Mouse (Mus musculus): ENCODE results near the gene Kptn.

Kptn gene

DNA sequence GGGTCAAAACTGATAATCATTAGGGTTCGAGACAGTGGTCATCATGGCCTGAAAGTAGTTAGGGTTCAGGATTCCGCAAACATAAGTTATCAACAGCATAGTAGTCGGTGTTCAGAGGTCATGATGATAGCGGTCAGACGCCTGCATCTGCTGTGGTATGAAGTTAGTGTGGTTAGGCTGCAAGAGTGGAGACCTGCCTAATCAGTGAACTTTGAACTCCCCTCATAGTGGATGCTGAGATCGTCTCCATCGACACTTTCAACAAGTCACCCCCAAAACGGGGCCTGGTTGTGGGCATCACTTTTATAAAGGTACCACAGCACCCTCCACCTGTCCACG lies 536 bp downstream of the Kptn start:
- DNase-seq (ENCODE audit: low spot score): no peak

DNA sequence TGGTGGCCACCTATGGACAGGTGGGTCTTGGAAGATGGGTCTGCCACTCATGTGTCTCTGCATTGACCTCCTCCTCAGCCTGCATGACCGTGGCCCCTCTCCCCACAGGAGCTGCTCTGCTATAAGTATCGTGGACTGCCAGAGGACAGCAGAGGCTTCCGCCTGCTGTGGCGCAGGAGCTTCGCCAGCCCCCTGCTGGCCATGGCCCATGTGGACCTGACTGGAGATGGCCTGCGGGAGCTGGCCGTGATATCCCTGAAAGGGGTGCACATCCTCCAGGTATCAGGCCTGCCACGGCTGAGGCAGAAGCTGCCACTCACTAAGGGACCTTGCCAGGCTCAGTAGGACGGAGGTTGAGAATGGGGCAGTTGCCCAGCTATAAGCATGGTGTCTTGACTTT lies 6.1 kb downstream of the Kptn start:
- DNase-seq (ENCODE audit: low spot score): no peak

DNA sequence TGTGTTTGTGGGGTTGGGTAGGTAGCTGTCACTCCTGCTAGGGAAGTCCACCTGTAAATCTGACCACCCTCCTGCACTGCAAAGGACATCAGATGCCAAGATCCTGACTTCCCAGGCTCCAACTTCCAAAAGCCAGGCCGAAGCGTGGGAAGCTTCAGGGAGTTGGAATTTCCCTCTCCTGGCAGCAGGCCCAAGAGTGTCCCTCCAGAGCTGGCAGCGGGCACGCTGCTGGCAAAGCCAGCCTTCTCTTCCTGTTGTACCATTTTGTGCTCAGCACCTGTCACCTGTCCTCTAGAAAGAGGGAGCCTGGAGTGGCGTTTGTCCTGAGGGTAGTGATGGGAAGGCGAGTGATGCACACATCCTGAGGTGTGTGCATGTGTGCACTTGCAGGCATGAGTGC lies 8.6 kb downstream of the Kptn start:
- no peak for DNase-seq (ENCODE audit: low spot score)

DNA sequence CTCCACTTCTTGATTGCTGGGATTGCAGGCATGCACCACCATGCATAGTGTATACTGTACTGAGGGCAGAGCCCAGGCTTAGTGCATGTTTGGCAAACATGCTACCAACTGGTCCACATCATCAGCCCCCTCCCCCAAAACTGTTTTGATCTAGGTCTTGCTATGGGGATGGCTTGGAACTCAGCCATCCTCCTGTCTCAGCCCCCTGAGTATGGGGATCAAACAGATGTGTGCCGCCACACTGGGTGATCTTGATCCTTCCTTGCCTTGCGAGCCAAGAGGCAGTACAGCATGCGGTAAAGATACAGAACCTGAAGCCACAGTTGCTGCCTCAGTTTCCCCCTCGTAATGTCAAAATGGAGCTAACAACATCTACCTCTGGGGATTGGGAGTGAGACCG lies 9.2 kb downstream of the Kptn start:
- DNase-seq (ENCODE audit: low spot score): no peak

DNA sequence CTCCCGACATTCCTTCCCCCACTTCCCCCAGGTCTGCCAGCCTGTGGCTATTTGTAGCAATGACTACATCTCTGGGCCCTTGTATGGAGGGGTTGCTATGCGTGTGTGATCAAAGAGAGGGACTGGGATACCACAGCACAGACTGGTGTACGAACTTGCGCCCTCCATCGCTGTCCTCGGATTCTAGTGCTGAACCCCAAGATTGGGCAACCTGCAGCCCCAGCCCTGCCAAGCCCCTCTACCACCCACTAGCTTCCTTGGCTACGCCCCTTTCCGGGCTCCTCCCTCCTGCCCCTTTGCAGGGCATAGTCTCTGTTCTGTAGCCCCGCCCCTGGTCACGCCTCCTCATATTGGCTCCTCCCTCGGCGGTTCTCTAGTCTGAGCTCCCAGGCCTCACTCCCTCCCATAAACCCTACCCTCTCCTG lies 9.7 kb downstream of the Kptn start, which contains the start of gene Slc8a2:
Gene Slc8a2, plus strand, starts transcription at position 406 of the 425 bp plus-strand sequence.
- peak; percentile 64 for DNase-seq (ENCODE audit: low spot score)

DNA sequence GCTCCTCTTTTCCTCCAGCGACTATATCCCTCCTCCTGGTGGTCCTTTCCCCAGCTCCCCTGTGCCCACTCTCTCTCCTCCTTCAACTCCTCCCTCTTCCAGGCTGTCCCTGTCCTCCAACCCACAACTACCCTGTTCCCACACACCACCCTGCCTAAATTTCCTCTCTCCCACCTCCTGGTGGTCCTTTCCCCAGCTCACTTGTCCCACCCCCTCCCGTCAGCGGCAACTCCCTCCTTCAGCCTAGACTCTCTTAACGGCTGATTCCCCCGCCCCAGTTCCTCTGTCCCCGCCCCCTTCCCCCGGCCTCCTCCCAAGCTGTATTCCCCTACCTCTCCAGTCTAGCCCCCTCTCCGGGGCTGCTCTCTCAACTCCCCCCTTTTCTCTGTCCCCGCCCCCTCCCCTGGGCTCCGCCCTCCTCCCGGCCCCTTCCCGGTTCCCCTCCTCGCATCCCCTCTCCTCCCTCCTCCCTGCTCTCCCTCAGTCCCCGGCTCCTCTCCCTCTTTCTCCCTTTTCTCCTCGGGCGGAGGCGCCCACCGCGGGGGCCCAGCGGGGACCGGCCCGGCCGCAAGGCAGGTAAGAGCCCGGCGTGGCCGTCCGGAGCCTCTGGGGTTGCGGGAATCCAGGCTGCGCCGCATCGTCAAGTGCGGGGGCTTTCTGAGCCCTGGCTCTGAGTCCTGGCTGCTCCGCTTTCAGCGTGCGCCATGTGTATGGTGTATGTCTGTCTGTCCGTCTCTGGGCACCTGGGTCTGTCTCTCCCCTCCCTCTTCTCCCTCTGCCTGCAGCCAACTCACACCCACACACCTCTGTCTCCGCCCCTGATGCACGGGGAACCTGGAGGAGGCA lies 10.4 kb downstream of the Kptn start:
- DNase-seq (ENCODE audit: low spot score): peak; percentile 22

DNA sequence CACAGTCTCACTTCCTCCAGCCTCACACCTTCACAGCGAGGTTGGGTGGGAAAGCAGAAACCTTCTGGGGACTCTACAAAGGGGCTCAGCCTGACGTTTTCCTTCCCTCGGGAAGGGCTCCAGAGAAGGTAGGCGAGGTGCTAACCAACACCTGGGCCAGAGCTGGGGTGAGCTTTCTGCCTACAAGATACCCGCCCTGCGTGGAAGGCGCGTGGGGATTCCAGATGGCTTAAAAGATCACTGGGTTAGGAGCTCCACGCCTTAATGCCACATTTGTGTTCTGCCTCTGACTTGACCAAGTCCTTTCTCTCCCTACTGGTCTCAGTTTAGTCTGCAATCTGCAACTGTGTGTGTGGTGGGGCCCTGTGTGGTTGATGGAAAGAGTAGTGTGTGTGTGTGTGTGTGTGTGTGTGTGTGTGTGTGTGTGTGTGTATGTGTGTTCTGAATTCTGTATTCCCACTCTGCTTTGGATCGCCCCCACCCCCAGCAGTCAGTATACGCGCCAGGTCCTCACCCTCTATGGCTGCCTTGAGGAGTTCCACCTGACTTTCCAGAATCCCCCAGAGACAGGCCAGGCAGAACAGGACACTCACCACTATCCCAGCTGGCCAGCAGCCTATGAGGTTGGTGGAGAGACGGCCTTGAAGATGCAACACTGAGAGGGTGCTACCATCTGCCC lies 11.4 kb downstream of the Kptn start:
- DNase-seq (ENCODE audit: low spot score): no peak

DNA sequence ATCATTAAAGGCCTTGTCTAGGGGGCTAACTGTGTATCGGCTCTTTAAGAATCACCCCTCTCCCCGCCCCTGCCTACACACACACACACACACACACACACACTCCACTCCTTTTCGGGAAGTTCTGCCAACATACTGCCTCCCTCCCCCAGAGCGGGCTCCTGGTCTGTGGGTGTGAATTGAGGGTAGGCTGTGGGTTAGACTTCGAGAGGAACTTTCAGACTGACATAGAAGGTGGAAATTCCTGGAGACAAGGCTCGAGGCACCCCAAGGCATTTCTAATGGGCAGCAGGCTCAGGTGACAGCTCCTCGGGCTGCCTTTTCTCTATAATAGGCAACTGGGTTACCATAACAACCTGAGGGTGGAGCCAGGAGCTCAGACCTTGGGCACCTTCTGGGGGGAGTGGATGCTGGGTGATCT lies 12.5 kb downstream of the Kptn start:
- DNase-seq (ENCODE audit: low spot score): no peak

DNA sequence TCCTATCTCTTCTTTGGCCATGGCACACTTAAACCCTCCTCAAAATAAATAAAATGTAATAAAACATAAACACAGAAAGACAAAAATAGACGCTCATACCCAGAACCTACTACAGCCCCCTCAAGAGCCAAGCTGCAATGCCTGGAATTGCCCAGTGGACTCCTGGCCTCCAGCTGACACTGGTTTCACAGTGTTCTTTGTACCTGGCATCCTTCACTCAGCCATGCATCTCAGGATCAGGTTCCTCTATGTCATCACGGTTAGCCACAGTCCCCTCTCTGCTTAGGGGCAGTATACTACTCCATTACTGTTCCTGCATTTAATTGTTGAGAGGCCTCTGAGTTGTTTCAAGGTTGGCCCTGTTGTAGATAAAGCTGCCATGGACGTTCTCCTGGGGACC lies 13.2 kb downstream of the Kptn start:
- no peak for DNase-seq (ENCODE audit: low spot score)

DNA sequence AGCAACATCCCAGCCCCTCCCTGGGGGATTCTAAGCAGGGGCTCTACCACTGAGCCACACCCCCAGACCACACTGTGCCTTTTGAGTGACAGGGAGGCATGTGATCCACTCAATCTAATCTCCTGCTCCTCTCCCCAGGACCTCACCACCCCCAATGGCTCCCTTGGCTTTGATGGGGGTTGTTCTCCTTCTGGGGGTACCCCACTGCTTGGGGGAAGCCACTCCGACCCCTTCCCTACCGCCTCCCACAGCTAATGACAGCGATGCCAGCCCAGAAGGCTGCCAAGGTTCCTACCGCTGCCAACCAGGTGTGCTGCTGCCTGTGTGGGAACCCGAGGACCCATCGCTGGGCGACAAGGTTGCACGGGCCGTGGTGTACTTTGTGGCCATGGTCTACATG lies 14.0 kb downstream of the Kptn start:
- no peak for DNase-seq (ENCODE audit: low spot score)

DNA sequence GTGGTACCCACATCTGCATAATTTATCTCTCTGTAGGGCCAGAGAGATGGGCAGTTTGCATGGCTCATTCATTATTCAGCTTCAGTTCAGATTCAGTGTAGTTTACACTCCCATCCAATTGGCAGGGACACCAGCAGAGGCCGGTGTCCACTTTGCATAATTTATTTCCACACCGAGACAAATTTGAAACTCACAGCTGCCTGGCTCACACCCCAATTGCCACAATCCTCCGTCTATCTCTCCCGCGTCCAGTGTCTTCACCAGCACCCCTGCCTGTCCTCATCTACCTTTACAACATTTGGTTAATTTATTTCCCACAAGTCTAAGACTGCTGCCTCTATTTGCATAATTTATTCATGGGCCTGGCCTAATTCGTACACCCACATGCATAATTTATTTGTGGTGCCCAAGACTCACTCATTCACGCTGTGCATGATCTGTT lies 15.3 kb downstream of the Kptn start:
- no peak for DNase-seq (ENCODE audit: low spot score)

DNA sequence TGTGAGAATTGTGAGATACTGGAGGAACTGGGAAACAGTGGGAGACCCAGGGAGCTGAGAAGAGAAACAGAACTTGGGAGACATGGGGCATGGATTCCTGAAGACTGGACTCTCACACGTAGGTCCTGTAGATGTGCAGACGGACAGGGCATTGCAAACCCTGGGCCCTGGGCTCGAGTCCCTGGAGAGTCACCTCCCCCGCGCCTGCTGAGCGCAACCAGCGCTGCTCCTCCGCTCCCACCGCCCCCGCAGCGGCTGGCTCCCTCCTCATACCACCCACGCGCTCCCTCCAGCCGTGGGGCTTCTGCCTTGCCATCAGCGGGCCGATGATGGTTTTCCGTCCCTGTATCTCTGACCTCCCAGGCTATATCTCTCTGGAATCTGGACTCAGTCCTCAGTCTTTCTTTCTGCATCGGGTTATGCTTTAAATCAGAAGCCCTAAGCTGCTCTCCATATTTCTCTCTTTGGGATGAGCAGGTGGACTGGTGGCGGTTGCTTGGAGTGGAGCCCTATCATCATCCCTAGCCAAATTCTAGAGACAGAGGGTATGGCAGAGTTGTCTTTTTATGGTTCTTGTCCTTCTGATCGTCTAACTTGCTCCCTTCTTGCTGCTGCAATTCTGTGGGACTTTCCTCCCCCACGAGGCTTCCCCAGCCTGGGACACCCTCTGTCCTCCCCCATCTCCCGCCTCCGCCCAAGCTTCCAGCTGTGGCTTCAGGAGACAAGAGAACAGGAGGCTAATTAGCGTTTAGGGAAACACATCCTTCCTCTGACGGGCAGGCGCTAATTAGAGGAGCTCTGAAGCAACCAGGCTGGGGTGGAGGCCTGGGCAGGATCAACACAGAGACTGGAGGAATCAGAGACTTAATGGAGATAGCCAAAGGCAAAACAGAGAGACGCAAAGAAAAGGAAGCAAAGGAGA lies 27.1 kb downstream of the Kptn start:
- DNase-seq (ENCODE audit: low spot score): no peak

DNA sequence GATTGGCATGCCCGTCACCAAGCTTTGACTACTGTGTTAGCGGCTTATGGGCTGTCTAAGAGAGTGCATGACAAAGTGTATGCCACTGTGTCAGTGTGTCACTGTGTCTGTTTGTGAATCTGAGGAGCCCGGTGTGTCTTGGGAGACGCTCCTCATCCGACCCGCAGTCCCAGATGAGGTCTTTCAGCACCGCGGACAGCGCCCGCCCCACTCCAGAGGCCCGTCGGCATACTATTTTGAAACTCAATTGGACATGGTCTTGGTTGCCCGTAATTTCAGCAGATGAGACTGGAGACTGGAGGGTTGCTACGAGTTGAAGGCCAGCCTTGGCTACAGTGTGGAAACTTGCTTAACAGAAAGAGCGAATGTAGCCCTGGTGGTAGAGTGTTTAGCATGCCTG lies 27.9 kb downstream of the Kptn start:
- DNase-seq (ENCODE audit: low spot score): peak; percentile 68

DNA sequence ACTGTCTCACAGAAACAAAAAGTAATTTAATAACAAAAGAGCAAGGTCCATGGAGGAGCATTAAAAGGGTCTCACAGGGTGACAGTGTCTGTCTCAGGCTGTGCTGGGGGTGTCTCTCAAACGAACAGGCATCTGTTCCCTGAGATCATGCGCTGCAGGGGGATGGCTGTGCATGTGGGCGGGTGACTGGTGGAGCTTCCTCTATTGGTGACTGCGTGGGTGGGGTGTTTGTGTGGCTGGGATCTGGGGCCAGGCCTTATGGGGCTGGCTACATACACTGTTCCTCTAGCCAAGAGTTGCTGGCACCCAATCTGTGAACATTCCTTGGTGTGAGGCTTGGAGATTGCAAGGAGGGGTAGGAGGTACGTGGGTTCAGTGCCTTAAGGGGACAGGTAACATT lies 29.5 kb downstream of the Kptn start:
- no peak for DNase-seq (ENCODE audit: low spot score)

DNA sequence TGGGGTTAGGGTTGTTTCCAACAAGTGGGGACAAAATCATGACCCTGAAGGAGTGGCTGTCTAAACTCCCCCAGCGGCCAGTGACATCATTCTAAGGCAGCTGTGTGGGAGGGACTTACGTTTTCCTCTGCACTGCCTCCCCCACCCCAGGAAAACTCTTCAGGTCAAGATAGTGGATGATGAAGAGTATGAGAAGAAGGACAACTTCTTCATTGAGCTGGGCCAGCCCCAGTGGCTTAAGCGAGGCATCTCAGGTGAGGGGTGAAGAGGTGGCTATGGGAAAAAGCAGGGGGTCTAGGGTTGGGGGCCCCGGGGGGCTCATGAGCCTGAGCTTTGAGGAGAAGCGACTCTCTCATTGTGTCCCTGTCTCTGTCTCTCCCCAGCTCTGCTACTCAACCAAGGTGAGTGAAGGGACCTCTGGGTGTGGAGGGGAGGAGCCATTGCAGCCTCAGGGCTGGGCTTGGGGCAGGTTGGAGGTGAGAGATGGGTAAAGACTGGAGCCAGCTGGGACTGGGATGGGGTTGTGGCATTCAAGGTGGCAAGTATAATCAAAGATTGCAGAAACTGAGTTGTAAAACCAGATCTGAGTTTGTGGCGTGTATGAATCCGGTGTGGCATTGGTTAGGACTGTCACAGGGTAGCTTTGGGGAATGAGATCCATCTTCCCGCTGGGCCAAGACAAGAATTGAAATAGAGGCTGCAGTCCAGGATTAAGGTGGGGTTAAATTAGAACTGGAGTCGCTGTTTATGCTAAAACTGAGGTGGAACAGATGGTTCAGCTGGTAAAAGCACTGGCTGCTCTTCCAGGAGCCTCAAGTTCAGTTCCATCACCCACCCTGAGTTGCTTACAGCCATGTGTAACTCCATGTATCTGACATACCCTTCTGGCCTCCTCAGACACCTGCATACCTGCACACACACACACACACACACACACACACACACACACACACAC lies 30.8 kb downstream of the Kptn start:
- no peak for DNase-seq (ENCODE audit: low spot score)

DNA sequence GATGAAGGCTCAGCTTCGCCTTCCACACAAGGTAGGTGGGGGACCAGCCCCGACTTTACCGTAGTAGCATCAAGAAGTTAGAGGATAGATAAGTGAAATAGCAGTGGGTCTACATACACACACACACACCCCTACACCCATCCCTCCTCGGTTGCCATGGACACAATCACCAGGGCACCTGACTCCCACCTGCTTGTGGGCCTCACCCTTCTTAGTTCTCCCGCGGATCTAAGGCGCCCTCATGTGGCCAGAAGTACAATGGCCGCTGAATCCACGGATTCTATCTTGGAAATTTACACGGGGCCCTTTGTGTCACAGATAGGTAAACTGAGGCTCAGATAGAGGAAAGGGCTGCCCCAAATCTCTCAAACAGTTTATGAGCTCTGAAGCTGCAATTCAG lies 33.8 kb downstream of the Kptn start:
- DNase-seq (ENCODE audit: low spot score): no peak

DNA sequence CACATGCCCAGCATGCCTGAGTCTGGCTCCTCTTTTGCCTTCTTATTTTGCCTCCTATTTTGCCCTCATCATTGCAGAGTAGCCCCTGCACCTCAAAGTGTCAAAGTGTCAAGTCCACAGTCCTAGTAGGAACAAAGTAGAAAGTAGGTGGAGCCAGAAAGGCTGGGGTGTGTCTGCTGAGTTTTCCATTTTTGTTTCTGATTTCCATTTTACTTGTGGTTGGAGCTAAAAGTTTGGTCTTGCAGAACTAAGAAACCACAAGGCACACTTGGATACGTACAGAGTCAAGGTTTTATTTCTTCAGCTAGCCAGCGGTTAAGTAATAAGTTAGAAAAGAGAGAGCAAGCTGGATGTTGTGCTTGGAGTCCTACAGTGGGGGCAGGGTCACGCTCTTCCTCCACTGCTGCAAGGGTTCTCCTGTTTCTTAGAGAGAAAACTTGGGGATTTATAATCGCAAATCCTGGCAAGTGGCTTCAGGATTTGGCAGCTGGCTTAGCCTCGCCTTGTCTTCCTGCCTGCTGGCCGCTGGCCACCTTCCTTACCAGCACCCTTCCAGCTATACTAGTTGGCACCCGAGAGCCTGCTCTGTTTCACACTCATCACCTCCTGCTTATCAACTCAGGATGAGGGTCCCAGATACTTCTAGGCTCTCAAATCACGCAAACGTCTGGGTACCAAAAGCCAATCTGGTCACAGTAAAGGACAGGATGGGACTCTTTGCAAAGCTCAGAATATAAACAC lies 35.6 kb downstream of the Kptn start:
- peak; percentile 24 for DNase-seq (ENCODE audit: low spot score)

DNA sequence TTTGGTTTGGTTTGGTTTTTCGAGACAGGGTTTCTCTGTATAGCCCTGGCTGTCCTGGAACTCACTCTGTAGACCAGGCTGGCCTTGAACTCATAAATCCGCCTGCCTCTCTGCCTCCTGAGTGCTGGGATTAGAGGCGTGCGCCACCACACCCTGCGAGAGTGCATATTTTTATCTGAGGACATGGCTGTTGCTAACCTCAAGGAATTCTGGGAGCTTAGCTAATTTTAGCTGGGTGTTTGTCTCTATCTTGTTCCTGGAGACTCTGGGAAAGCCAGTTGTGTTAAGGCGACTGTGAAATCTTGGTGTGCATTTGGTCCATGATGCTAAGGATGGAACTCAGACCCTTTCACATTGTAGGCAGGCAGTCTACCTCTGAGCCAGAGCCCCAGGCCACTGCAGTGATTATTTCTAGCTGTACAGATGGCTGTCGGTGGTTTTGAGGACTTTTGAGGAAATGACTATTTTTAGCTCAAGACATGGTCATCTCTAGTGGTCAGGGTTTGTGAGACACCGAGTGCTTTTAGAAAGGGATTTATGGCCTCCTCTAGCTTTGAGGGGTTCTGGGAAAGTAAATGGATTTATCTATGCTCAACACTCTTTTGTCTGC lies 36.5 kb downstream of the Kptn start:
- no peak for DNase-seq (ENCODE audit: low spot score)

DNA sequence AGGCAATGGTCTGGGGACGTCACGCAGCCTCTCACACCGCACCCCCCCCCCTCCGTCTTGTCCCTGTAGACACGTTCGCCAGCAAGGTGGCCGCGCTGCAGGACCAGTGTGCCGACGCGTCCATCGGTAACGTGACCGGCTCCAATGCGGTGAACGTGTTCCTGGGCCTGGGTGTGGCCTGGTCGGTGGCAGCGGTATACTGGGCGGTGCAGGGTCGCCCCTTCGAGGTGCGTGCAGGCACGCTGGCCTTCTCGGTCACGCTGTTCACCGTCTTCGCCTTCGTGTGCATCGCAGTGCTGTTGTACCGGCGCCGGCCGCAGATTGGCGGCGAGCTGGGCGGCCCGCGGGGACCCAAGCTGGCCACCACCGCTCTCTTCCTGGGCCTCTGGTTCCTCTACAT lies 39.0 kb downstream of the Kptn start:
- DNase-seq (ENCODE audit: low spot score): no peak

DNA sequence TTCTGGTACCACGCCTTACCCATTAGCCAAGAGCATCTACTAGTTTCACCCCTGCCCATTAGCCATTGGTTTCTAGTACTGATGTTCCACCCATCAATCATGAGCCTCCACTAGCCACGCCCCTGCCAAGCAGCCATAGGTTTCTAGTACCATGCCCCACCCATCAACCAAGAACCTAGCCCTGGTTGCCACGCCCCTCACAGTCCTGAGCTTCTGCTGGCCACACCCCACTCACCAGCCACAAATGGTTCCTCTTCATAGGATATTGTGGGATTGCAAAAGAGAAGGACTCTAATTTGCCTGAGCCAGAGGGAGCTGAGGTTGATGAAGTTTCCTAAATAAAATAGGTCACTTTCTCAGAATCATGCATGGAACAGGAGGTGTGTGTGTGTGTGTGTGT lies 41.0 kb downstream of the Kptn start:
- DNase-seq (ENCODE audit: low spot score): no peak
